Mouse (Mus musculus): ENCODE data around the gene Dazap1. TPM values are rescaled to one million over a fixed set of nuclear protein-coding genes. Genes with fewer than 3 reads are reported as not detected.

Gene Dazap1
- polyA plus RNA-seq, 1 experiment from 2014 or later = 42.5 TPM

- DNase-seq (no peak), ATAC-seq (ENCODE audit: low FRiP score, low TSS enrichment) (no peak)
- Histone ChIP-seq H3K4me3 (replicated peaks; ENCODE audit: low read depth, low read length) (no peak overlapping the region), H3K9ac (replicated peaks; ENCODE audit: low read length) (peak overlapping the region; percentile 20; the same call in 1 of the 2 replicates), H3K4me2 (ENCODE audit: low read length) (peak overlapping the region; percentile 35), H3K9me3 (ENCODE audit: control insufficient read depth, low read length) (no peaks in the 10 kb centered on the region), H3K27ac (replicated peaks; ENCODE audit: low read depth, low read length) (no peak overlapping the region), H3K36me3 (ENCODE audit: control insufficient read depth, insufficient read depth, low read length) (peaks cover 75% of the 10 kb centered on the region), H3K4me1 (ENCODE audit: control insufficient read depth, insufficient read depth, low read length) (peaks cover 35% of the 10 kb centered on the region), H3K27me3 (ENCODE audit: control insufficient read depth, insufficient read depth, low read length) (no peaks in the 10 kb centered on the region)
- 51% methylated on average over 12 of the region's 12 CpGs for WGBS
Measured at GRCm38 (mm10) chr10:80304458-80304857, 43.2 kb downstream of the Dazap1 start.

GRCm38 (mm10) chr10:80304862-80305261 is 43.6 kb downstream of the Dazap1 start:
- ATAC-seq (ENCODE audit: low FRiP score, low TSS enrichment) = no peak
- WGBS = 40% methylated on average over 25 of the region's 25 CpGs
- H3K4me3 ChIP-seq (replicated peaks; ENCODE audit: low read depth, low read length) = no peak overlapping the region
- no peaks in the 10 kb centered on the region for H3K9me3 ChIP-seq (ENCODE audit: control insufficient read depth, low read length)
- peaks cover 35% of the 10 kb centered on the region for H3K4me1 ChIP-seq (ENCODE audit: control insufficient read depth, insufficient read depth, low read length)
- DNase-seq = no peak
- peaks cover 78% of the 10 kb centered on the region for H3K36me3 ChIP-seq (ENCODE audit: control insufficient read depth, insufficient read depth, low read length)
- no peak overlapping the region for H3K27ac ChIP-seq (replicated peaks; ENCODE audit: low read depth, low read length)
- peak overlapping the region; percentile 35 for H3K4me2 ChIP-seq (ENCODE audit: low read length)
- no peaks in the 10 kb centered on the region for H3K27me3 ChIP-seq (ENCODE audit: control insufficient read depth, insufficient read depth, low read length)
- H3K9ac ChIP-seq (replicated peaks; ENCODE audit: low read length) = peak overlapping the region; percentile 20; the same call in 1 of the 2 replicates

- Histone ChIP-seq H3K9me3 (ENCODE audit: control insufficient read depth, low read length) (no peaks in the 10 kb centered on the region), H3K9ac (replicated peaks; ENCODE audit: low read length) (no peak overlapping the region), H3K27me3 (ENCODE audit: control insufficient read depth, insufficient read depth, low read length) (no peaks in the 10 kb centered on the region), H3K4me1 (ENCODE audit: control insufficient read depth, insufficient read depth, low read length) (no peaks in the 10 kb centered on the region), H3K36me3 (ENCODE audit: control insufficient read depth, insufficient read depth, low read length) (peaks cover 99% of the 10 kb centered on the region), H3K4me3 (replicated peaks; ENCODE audit: low read depth, low read length) (no peak overlapping the region), H3K4me2 (ENCODE audit: low read length) (no peak overlapping the region), H3K27ac (replicated peaks; ENCODE audit: low read depth, low read length) (no peak overlapping the region)
- 88% methylated on average over 16 of the region's 16 CpGs for WGBS
- DNase-seq (no peak), ATAC-seq (ENCODE audit: low FRiP score, low TSS enrichment) (no peak)
Measured at GRCm38 (mm10) chr10:80311560-80311959, 50.3 kb downstream of the Dazap1 start.

GRCm38 (mm10) chr10:80312586-80313504 is 51.6 kb downstream of the Dazap1 start:
- Histone ChIP-seq H3K27ac (replicated peaks; ENCODE audit: low read depth, low read length) (no peak overlapping the region), H3K9ac (replicated peaks; ENCODE audit: low read length) (no peak overlapping the region), H3K4me2 (ENCODE audit: low read length) (no peak overlapping the region), H3K4me1 (ENCODE audit: control insufficient read depth, insufficient read depth, low read length) (no peaks in the 10 kb centered on the region), H3K4me3 (replicated peaks; ENCODE audit: low read depth, low read length) (no peak overlapping the region), H3K9me3 (ENCODE audit: control insufficient read depth, low read length) (no peaks in the 10 kb centered on the region), H3K36me3 (ENCODE audit: control insufficient read depth, insufficient read depth, low read length) (peaks cover 99% of the 10 kb centered on the region), H3K27me3 (ENCODE audit: control insufficient read depth, insufficient read depth, low read length) (no peaks in the 10 kb centered on the region)
- no peak for ATAC-seq (ENCODE audit: low FRiP score, low TSS enrichment)
- DNase-seq = no peak
- WGBS = 74% methylated on average over 54 of the region's 54 CpGs

- Histone ChIP-seq H3K27ac (replicated peaks; ENCODE audit: low read depth, low read length) (no peak overlapping the region), H3K27me3 (ENCODE audit: control insufficient read depth, insufficient read depth, low read length) (no peaks in the 10 kb centered on the region), H3K4me1 (ENCODE audit: control insufficient read depth, insufficient read depth, low read length) (no peaks in the 10 kb centered on the region), H3K4me2 (ENCODE audit: low read length) (no peak overlapping the region), H3K4me3 (replicated peaks; ENCODE audit: low read depth, low read length) (no peak overlapping the region), H3K36me3 (ENCODE audit: control insufficient read depth, insufficient read depth, low read length) (peaks cover 99% of the 10 kb centered on the region), H3K9me3 (ENCODE audit: control insufficient read depth, low read length) (no peaks in the 10 kb centered on the region), H3K9ac (replicated peaks; ENCODE audit: low read length) (no peak overlapping the region)
- no peak for ATAC-seq (ENCODE audit: low FRiP score, low TSS enrichment)
- 70% methylated on average over 20 of the region's 20 CpGs for WGBS
- no peak for DNase-seq
Measured at GRCm38 (mm10) chr10:80313627-80314201, 52.4 kb downstream of the Dazap1 start.

- Histone ChIP-seq H3K9ac (replicated peaks; ENCODE audit: low read length) (no peak overlapping the region; the same call in 1 of the 2 replicates), H3K36me3 (ENCODE audit: control insufficient read depth, insufficient read depth, low read length) (peaks cover 94% of the 10 kb centered on the region), H3K4me2 (ENCODE audit: low read length) (no peak overlapping the region), H3K27me3 (ENCODE audit: control insufficient read depth, insufficient read depth, low read length) (no peaks in the 10 kb centered on the region), H3K4me1 (ENCODE audit: control insufficient read depth, insufficient read depth, low read length) (peaks cover 3% of the 10 kb centered on the region), H3K27ac (replicated peaks; ENCODE audit: low read depth, low read length) (no peak overlapping the region), H3K4me3 (replicated peaks; ENCODE audit: low read depth, low read length) (no peak overlapping the region), H3K9me3 (ENCODE audit: control insufficient read depth, low read length) (no peaks in the 10 kb centered on the region)
- ATAC-seq (ENCODE audit: low FRiP score, low TSS enrichment) (no peak), DNase-seq (no peak)
- WGBS = 64% methylated on average over 16 of the region's 16 CpGs
Measured at GRCm38 (mm10) chr10:80314494-80315001, 53.3 kb downstream of the Dazap1 start.

- WGBS = 57% methylated on average over 27 of the region's 27 CpGs
- Histone ChIP-seq H3K9me3 (ENCODE audit: control insufficient read depth, low read length) (no peaks in the 10 kb centered on the region), H3K4me3 (replicated peaks; ENCODE audit: low read depth, low read length) (no peak overlapping the region), H3K4me1 (ENCODE audit: control insufficient read depth, insufficient read depth, low read length) (peaks cover 8% of the 10 kb centered on the region), H3K36me3 (ENCODE audit: control insufficient read depth, insufficient read depth, low read length) (peaks cover 87% of the 10 kb centered on the region), H3K4me2 (ENCODE audit: low read length) (no peak overlapping the region), H3K27me3 (ENCODE audit: control insufficient read depth, insufficient read depth, low read length) (no peaks in the 10 kb centered on the region), H3K27ac (replicated peaks; ENCODE audit: low read depth, low read length) (no peak overlapping the region), H3K9ac (replicated peaks; ENCODE audit: low read length) (no peak overlapping the region)
- DNase-seq = no peak
- no peak for ATAC-seq (ENCODE audit: low FRiP score, low TSS enrichment)
Measured at GRCm38 (mm10) chr10:80315315-80315714, 54.0 kb downstream of the Dazap1 start.

GRCm38 (mm10) chr10:80316359-80316781 is 55.1 kb downstream of the Dazap1 start:
- Histone ChIP-seq H3K4me2 (ENCODE audit: low read length) (no peak overlapping the region), H3K4me1 (ENCODE audit: control insufficient read depth, insufficient read depth, low read length) (peaks cover 8% of the 10 kb centered on the region), H3K27me3 (ENCODE audit: control insufficient read depth, insufficient read depth, low read length) (no peaks in the 10 kb centered on the region), H3K4me3 (replicated peaks; ENCODE audit: low read depth, low read length) (no peak overlapping the region), H3K9me3 (ENCODE audit: control insufficient read depth, low read length) (no peaks in the 10 kb centered on the region), H3K9ac (replicated peaks; ENCODE audit: low read length) (no peak overlapping the region), H3K27ac (replicated peaks; ENCODE audit: low read depth, low read length) (no peak overlapping the region), H3K36me3 (ENCODE audit: control insufficient read depth, insufficient read depth, low read length) (peaks cover 77% of the 10 kb centered on the region)
- 37% methylated on average over 11 of the region's 11 CpGs for WGBS
- ATAC-seq (ENCODE audit: low FRiP score, low TSS enrichment) = no peak
- no peak for DNase-seq
